Mouse (Mus musculus) hindbrain, embryonic 13.5 days (tissue): ENCODE measurements at regions not wholly inside any gene's neighbourhood (a gene's known extent, or its start where the extent isn't known, plus 50 kb on each side); places are given as distances from the start of the nearest gene placed in this dataset.

Source experiments
- ATAC-seq: fragments of 200-750 bp; cut with Nextera tagmentation; 2 replicates; pipeline ENCODE4 v1.8.0; 2017; ENCODE audit warnings: moderate TSS enrichment; ENCODE audit not compliant: low FRiP score
- H3K27ac ChIP-seq: fragments of 300-500 bp; sonication (generic); 2 replicates; pipeline ENCODE4 v1.5.1; 2015; ENCODE audit warnings: inconsistent platforms, mild to moderate bottlenecking, moderate library complexity
- H3K27me3 ChIP-seq: fragments of 300-500 bp; sonication (generic); 2 replicates; pipeline ENCODE4 v1.6.1; 2015; ENCODE audit warnings: mild to moderate bottlenecking, inconsistent platforms
- H3K36me3 ChIP-seq: fragments of 300-500 bp; sonication (generic); 2 replicates; pipeline ENCODE4 v1.6.1; 2015; ENCODE audit warnings: mild to moderate bottlenecking, inconsistent platforms
- H3K4me1 ChIP-seq: fragments of 300-500 bp; sonication (generic); replicated peaks from 2 replicates; pipeline ENCODE4 v1.6.1; 2015; ENCODE audit warnings: inconsistent platforms
- H3K4me2 ChIP-seq: fragments of 300-500 bp; sonication (generic); 2 replicates; pipeline ENCODE4 v1.6.1; 2015; ENCODE audit warnings: inconsistent platforms, mild to moderate bottlenecking, moderate library complexity
- H3K4me3 ChIP-seq: fragments of 300-500 bp; sonication (generic); 2 replicates; pipeline ENCODE4 v1.5.1; 2015; ENCODE audit warnings: mild to moderate bottlenecking, inconsistent platforms
- H3K9ac ChIP-seq: fragments of 300-500 bp; sonication (generic); 2 replicates; pipeline ENCODE4 v1.6.1; 2015; ENCODE audit warnings: mild to moderate bottlenecking, inconsistent platforms
- H3K9me3 ChIP-seq: fragments of 300-500 bp; sonication (generic); 2 replicates; pipeline ENCODE4 v1.6.1; 2016; ENCODE audit warnings: inconsistent platforms
- WGBS: fragments of 180-500 bp; shearing (Covaris S2); methylation state at CpG from one replicate; pipeline ENCODE4 v1.1.7; 2015; 5-methylcytosine and 5-hydroxymethylcytosine counted together

DNA sequence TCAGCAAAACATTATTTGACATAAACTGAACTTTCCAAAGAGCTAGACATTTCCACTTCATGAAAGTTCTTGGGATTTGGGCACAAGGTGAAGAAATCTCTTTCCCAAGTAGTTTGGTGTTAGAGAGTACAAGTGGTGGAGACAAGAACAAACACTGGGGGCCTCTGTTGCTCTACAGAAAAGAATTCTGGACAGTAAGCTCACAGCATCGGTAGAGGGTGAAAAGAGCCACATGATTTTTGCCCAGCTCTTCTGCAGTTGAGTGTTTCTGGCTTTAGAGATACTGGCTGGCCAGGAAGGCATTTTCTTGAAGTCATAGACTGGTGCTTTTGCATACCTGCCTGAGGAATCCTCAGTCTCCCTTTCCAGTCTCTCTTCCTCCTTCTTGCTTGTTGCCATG lies 127.8 kb downstream of the Stk31 start:
- H3K4me2 ChIP-seq = no peak overlapping the region
- no peaks in the 10 kb centered on the region for H3K27me3 ChIP-seq
- H3K36me3 ChIP-seq = no peaks in the 10 kb centered on the region
- 0 out of 2 replicates have a peak, but pooled peaks cover 3% of the 10 kb centered on the region for H3K4me1 ChIP-seq
- ATAC-seq = no peak
- H3K9ac ChIP-seq = no peak overlapping the region
- H3K4me3 ChIP-seq = no peak overlapping the region
- H3K27ac ChIP-seq = no peak overlapping the region
- no peaks in the 10 kb centered on the region for H3K9me3 ChIP-seq
- WGBS = 45% methylated on average over 1 of the region's 1 CpGs

DNA sequence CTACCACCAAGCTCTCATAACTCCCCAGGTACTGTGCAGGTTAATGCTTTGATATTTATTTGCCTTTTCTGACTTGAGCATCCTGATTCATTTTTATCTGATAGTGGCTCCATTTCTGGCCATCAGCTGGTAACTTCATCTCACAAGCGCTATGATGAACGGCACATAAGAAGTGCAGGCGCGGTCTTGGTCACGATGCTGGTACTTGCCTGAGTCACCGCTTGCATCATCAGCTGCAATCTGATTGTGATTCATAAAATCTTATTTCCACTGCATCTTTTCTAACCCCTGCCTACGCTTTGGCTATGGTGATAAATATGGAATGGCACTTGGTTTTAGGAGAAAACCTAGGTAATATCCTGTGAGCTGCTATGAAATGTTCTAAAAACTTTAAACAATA lies 128.3 kb downstream of the Stk31 start:
- ATAC-seq = no peak

GRCm38 (mm10) chr6:49533956-49534355 lies 138.6 kb downstream of the Stk31 start:
- no peaks in the 10 kb centered on the region for H3K4me1 ChIP-seq
- ATAC-seq = no peak
- no peak overlapping the region for H3K27ac ChIP-seq
- H3K9ac ChIP-seq = no peak overlapping the region
- H3K4me3 ChIP-seq = no peak overlapping the region
- H3K36me3 ChIP-seq = no peaks in the 10 kb centered on the region
- H3K9me3 ChIP-seq = no peaks in the 10 kb centered on the region
- WGBS = 95% methylated on average over 9 of the region's 9 CpGs
- no peak overlapping the region for H3K4me2 ChIP-seq
- H3K27me3 ChIP-seq = no peaks in the 10 kb centered on the region

More for the DNA sequence above, 128.3 kb downstream of the Stk31 start:
- no peaks in the 10 kb centered on the region for H3K27me3 ChIP-seq
- no peak overlapping the region for H3K4me2 ChIP-seq
- no peaks in the 10 kb centered on the region for H3K36me3 ChIP-seq
- no peaks in the 10 kb centered on the region for H3K9me3 ChIP-seq
- H3K9ac ChIP-seq = no peak overlapping the region
- no peak overlapping the region for H3K27ac ChIP-seq
- H3K4me1 ChIP-seq = 0 out of 2 replicates have a peak, but pooled peaks cover 2% of the 10 kb centered on the region
- H3K4me3 ChIP-seq = no peak overlapping the region
- 88% methylated on average over 7 of the region's 7 CpGs for WGBS

DNA sequence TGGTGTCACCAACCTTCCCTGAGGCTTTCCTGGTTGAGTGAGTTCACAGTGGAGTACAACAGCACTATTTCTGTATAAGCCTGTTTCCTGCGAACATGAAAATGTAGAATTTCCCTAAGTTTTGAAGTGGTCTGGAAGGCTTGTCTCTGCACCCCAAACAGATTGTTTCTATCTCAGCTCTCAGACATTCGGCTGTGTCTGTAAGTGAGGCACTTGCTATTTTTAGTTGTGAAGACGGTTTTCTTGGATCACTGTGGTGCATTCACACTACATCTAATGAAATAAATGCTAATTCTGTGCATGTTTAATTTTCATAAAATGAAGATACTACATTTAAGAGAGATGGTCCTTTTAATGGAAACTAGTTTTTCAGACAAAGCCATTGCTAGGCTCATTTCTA lies 139.1 kb downstream of the Stk31 start:
- no peaks in the 10 kb centered on the region for H3K4me1 ChIP-seq
- no peak overlapping the region for H3K9ac ChIP-seq
- H3K9me3 ChIP-seq = no peaks in the 10 kb centered on the region
- no peak for ATAC-seq
- WGBS = 90% methylated on average over 3 of the region's 3 CpGs
- H3K4me3 ChIP-seq = no peak overlapping the region
- no peaks in the 10 kb centered on the region for H3K27me3 ChIP-seq
- H3K4me2 ChIP-seq = no peak overlapping the region
- H3K36me3 ChIP-seq = no peaks in the 10 kb centered on the region
- no peak overlapping the region for H3K27ac ChIP-seq

- no peak for ATAC-seq
- Histone ChIP-seq H3K9ac (no peak overlapping the region), H3K36me3 (no peaks in the 10 kb centered on the region), H3K4me2 (no peak overlapping the region), H3K27me3 (no peaks in the 10 kb centered on the region), H3K4me1 (no peaks in the 10 kb centered on the region), H3K4me3 (no peak overlapping the region), H3K27ac (no peak overlapping the region), H3K9me3 (0 out of 2 replicates have a peak, but pooled peaks cover 7% of the 10 kb centered on the region)
- WGBS = 89% methylated on average over 7 of the region's 7 CpGs
These were observed 149.5 kb downstream of the Stk31 start for GRCm38 (mm10) chr6:49544946-49545345.

DNA sequence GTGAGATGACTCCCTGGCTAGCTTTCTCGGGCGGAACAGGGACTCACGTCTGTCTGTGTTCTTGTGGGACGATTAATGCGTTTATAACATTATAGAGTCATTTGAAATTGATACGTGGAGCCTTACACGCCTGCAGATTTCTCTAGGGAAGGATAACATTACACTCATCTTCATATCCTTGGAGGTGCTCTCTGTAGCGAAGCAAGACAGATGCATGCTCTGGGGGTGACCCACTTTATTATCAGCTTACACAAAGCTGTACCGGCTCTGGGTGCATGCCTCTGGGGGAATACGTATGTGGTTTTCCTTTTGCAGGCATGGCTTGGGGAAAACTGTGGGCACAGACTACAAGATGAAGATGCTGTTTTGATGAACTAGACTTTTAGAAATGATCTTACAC lies 159.7 kb downstream of the Stk31 start:
- ATAC-seq = no peak
- H3K9ac ChIP-seq = no peak overlapping the region
- no peak overlapping the region for H3K4me2 ChIP-seq
- no peaks in the 10 kb centered on the region for H3K9me3 ChIP-seq
- WGBS = 61% methylated on average over 10 of the region's 10 CpGs
- H3K27ac ChIP-seq = no peak overlapping the region
- H3K27me3 ChIP-seq = no peaks in the 10 kb centered on the region
- H3K4me3 ChIP-seq = no peak overlapping the region
- H3K36me3 ChIP-seq = no peaks in the 10 kb centered on the region
- H3K4me1 ChIP-seq = no peaks in the 10 kb centered on the region

GRCm38 (mm10) chr6:49558508-49558907 lies 163.1 kb downstream of the Stk31 start:
- WGBS = 91% methylated on average over 1 of the region's 1 CpGs
- Histone ChIP-seq H3K27ac (no peak overlapping the region), H3K9ac (no peak overlapping the region), H3K4me1 (no peaks in the 10 kb centered on the region), H3K27me3 (no peaks in the 10 kb centered on the region), H3K36me3 (no peaks in the 10 kb centered on the region), H3K4me3 (no peak overlapping the region), H3K4me2 (no peak overlapping the region), H3K9me3 (no peaks in the 10 kb centered on the region)
- no peak for ATAC-seq

- Histone ChIP-seq H3K4me1 (no peaks in the 10 kb centered on the region), H3K9ac (no peak overlapping the region), H3K9me3 (no peaks in the 10 kb centered on the region), H3K4me3 (no peak overlapping the region), H3K27me3 (no peaks in the 10 kb centered on the region), H3K27ac (no peak overlapping the region), H3K4me2 (no peak overlapping the region), H3K36me3 (no peaks in the 10 kb centered on the region)
- no peak for ATAC-seq
- WGBS = 90% methylated on average over 11 of the region's 11 CpGs
These were observed 163.7 kb downstream of the Stk31 start for GRCm38 (mm10) chr6:49559112-49559511.

DNA sequence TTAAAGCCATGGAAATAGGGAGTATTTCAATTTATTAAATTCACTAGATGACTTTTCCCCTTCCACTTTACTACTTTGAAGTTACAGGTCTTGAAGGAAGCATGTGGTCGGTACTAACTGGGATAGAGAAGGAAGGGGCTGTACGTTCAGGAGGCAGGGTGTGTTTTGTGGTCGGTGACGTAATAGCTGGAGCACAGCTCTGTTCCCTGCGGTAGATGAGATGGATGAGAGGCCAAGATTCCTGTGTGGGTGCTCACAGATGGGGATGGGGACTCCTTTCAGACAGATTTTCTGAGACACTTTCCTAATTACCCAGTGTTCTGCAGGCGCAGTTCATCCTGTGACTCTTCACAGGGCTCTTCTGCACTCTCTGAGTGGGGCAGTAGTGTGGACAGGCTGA lies 182.9 kb downstream of the Stk31 start:
- WGBS = 87% methylated on average over 6 of the region's 6 CpGs
- Histone ChIP-seq H3K9ac (no peak overlapping the region), H3K27ac (no peak overlapping the region), H3K9me3 (no peaks in the 10 kb centered on the region), H3K4me2 (no peak overlapping the region), H3K4me3 (no peak overlapping the region), H3K36me3 (no peaks in the 10 kb centered on the region), H3K27me3 (no peaks in the 10 kb centered on the region), H3K4me1 (peaks cover 16% of the 10 kb centered on the region)
- no peak for ATAC-seq

DNA sequence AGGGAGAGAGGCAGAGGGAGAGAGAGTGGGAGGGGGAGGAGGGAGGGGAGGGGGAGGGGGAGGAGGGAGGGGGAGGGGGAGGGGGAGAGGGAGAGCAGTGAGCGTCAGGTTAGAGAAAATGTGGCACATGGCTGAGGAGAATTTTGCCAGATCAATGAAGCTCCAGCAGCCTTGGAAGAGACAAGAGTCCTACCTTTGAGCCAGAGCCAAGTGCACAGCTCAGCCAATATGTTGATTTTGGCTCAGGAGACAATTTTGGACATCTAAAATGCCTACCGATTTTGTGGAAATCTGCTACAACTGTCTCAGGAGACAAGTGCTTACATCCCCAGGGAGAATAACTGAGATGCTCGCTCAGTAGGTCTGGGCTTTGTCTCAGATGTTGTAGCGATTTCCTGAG lies 184.3 kb downstream of the Stk31 start:
- 71% methylated on average over 4 of the region's 4 CpGs for WGBS
- Histone ChIP-seq H3K9me3 (no peaks in the 10 kb centered on the region), H3K9ac (no peak overlapping the region), H3K4me2 (no peak overlapping the region), H3K36me3 (no peaks in the 10 kb centered on the region), H3K27ac (no peak overlapping the region), H3K4me3 (no peak overlapping the region), H3K4me1 (peaks cover 19% of the 10 kb centered on the region), H3K27me3 (no peaks in the 10 kb centered on the region)
- ATAC-seq = no peak

DNA sequence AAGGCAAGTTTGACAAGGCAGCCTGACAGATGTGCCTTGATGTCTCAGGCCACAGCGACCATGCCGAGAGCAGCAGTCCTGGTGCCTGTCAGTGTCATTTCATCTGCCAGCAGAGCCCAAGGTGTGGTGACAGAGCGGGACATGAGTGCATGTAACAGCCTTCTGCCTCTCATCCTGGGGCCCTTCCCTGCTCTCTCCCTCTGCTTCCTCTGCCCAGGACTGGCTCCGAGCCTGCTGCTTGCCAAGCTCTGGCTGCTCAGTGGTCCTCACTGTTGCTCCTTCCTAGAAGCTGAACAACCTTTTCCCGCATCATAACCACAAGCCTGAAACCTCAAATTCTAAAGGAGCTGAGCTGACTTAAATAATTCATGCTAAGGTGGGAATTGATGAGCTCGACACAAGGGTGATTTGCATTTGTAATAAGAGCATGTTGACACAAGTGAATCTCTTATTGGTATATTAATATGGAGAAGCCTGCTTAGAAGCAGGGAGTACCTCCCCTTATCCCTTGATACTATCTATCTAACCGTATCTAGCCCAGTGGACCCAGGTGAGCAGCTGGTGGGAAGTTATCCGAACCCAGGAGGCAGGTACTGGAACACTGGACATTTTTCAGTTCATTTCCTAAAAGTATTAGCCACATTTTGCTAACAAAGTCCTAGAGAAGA lies 186.8 kb downstream of the Stk31 start:
- Histone ChIP-seq H3K4me3 (no peak overlapping the region), H3K4me1 (peaks cover 19% of the 10 kb centered on the region), H3K4me2 (no peak overlapping the region), H3K9ac (no peak overlapping the region), H3K27me3 (no peaks in the 10 kb centered on the region), H3K36me3 (no peaks in the 10 kb centered on the region), H3K27ac (peak overlapping the region; percentile 46; the same call in 1 of the 2 replicates), H3K9me3 (no peaks in the 10 kb centered on the region)
- 63% methylated on average over 8 of the region's 8 CpGs for WGBS
- peak; percentile 26; the same call in 1 of the 2 replicates for ATAC-seq

GRCm38 (mm10) chr6:49586553-49586952 lies 191.1 kb downstream of the Stk31 start:
- Histone ChIP-seq H3K27me3 (no peaks in the 10 kb centered on the region), H3K27ac (no peak overlapping the region), H3K4me3 (no peak overlapping the region), H3K9me3 (no peaks in the 10 kb centered on the region), H3K4me1 (peaks cover 19% of the 10 kb centered on the region), H3K9ac (no peak overlapping the region), H3K36me3 (no peaks in the 10 kb centered on the region), H3K4me2 (no peak overlapping the region)
- 74% methylated on average over 5 of the region's 5 CpGs for WGBS
- no peak for ATAC-seq

GRCm38 (mm10) chr6:49588677-49589076 lies 193.3 kb downstream of the Stk31 start:
- Histone ChIP-seq H3K4me2 (no peak overlapping the region), H3K9me3 (no peaks in the 10 kb centered on the region), H3K27me3 (no peaks in the 10 kb centered on the region), H3K36me3 (no peaks in the 10 kb centered on the region), H3K4me3 (no peak overlapping the region), H3K4me1 (no peaks in the 10 kb centered on the region), H3K27ac (no peak overlapping the region), H3K9ac (no peak overlapping the region)
- no peak for ATAC-seq
- WGBS = over 99% methylated on average over 3 of the region's 3 CpGs
